Mouse (Mus musculus): ENCODE results near the gene Rho.

The Rho gene

GRCm38 (mm10) chr6:115956922-115957601 lies 25.5 kb downstream of the Rho start:
- peak; percentile 43 for DNase-seq

GRCm38 (mm10) chr6:115957681-115958080 lies 26.1 kb downstream of the Rho start:
- no peak for DNase-seq

- no peak for DNase-seq
These were observed 26.9 kb downstream of the Rho start for GRCm38 (mm10) chr6:115958445-115958844.

GRCm38 (mm10) chr6:115959151-115959691 lies 27.7 kb downstream of the Rho start:
- no peak for DNase-seq

- DNase-seq, result no peak
These were observed 28.8 kb downstream of the Rho start for GRCm38 (mm10) chr6:115960322-115960721.

GRCm38 (mm10) chr6:115961743-115962142 lies 30.2 kb downstream of the Rho start:
- no peak for DNase-seq

- DNase-seq, result no peak
These were observed 31.0 kb downstream of the Rho start for GRCm38 (mm10) chr6:115962439-115963085.

GRCm38 (mm10) chr6:115963656-115964055 lies 32.1 kb downstream of the Rho start:
- DNase-seq, result no peak

GRCm38 (mm10) chr6:115966227-115966966 lies 34.8 kb downstream of the Rho start:
- DNase-seq, result no peak

GRCm38 (mm10) chr6:115967291-115967880 lies 35.8 kb downstream of the Rho start:
- DNase-seq, result no peak

GRCm38 (mm10) chr6:115968086-115968485 lies 36.5 kb downstream of the Rho start:
- DNase-seq, result no peak

GRCm38 (mm10) chr6:115968700-115969099 lies 37.2 kb downstream of the Rho start:
- DNase-seq, result no peak

- no peak for DNase-seq
These were observed 37.6 kb downstream of the Rho start for GRCm38 (mm10) chr6:115969103-115969502.

- DNase-seq, result no peak
These were observed 38.4 kb downstream of the Rho start for GRCm38 (mm10) chr6:115969952-115970351.

- DNase-seq, result no peak
These were observed 39.9 kb downstream of the Rho start for GRCm38 (mm10) chr6:115971273-115972060.

- no peak for DNase-seq
These were observed 40.7 kb downstream of the Rho start for GRCm38 (mm10) chr6:115972083-115972764.

GRCm38 (mm10) chr6:115973139-115973875 lies 41.8 kb downstream of the Rho start:
- DNase-seq, result no peak

- peak; percentile 77 for DNase-seq
These were observed 42.5 kb downstream of the Rho start for GRCm38 (mm10) chr6:115973881-115974662.

- no peak for DNase-seq
These were observed 44.1 kb downstream of the Rho start for GRCm38 (mm10) chr6:115975606-115976005.

- DNase-seq, result no peak
These were observed 46.3 kb downstream of the Rho start for GRCm38 (mm10) chr6:115977810-115978209.
